Mouse (Mus musculus): ENCODE data around the gene Lhx5. TPM values are rescaled to one million over a fixed set of nuclear protein-coding genes. Genes with fewer than 3 reads are reported as not detected.

The Lhx5 gene
- polyA plus RNA-seq, 2 experiments: 0.05 TPM; not detected in 1

- 4% methylated on average over 9 of the region's 9 CpGs for WGBS
- ATAC-seq (ENCODE audit: low FRiP score, low read depth) (no peak), DNase-seq (ENCODE audit: low spot score) (peak; percentile 55)
- H3K27me3 ChIP-seq (ENCODE audit: control insufficient read depth, insufficient read depth, low read length): peaks cover 5% of the 10 kb centered on the region
- no peak overlapping the region for H3K27ac ChIP-seq (replicated peaks; ENCODE audit: low read depth, low read length)
- no peaks in the 10 kb centered on the region for H3K9me3 ChIP-seq (ENCODE audit: control insufficient read depth, low read length)
- H3K4me1 ChIP-seq (ENCODE audit: control insufficient read depth, insufficient read depth, low read length): no peaks in the 10 kb centered on the region
- H3K4me2 ChIP-seq (replicated peaks; ENCODE audit: low read depth, low read length, severe bottlenecking): no peak overlapping the region
- H3K9ac ChIP-seq (ENCODE audit: low read depth, low read length, severe bottlenecking): no peak overlapping the region
- no peak overlapping the region for H3K4me3 ChIP-seq (replicated peaks; ENCODE audit: low read length)
- no peaks in the 10 kb centered on the region for H3K36me3 ChIP-seq (ENCODE audit: control insufficient read depth, insufficient read depth, low read length)
- TF ChIP-seq POLR2A (IDR thresholded peaks at IDR 0.05; ENCODE audit: borderline replicate concordance, extremely low read depth, insufficient read depth, insufficient read length): no peak
Observed at GRCm38 (mm10) chr5:120457628-120458027, 26.1 kb downstream of the Lhx5 start.

GRCm38 (mm10) chr5:120459133-120459532 is 27.6 kb downstream of the Lhx5 start:
- H3K4me2 ChIP-seq (replicated peaks; ENCODE audit: low read depth, low read length, severe bottlenecking): no peak overlapping the region
- no peak for TF ChIP-seq POLR2A (IDR thresholded peaks at IDR 0.05; ENCODE audit: borderline replicate concordance, extremely low read depth, insufficient read depth, insufficient read length)
- H3K4me1 ChIP-seq (ENCODE audit: control insufficient read depth, insufficient read depth, low read length): no peaks in the 10 kb centered on the region
- H3K9ac ChIP-seq (ENCODE audit: low read depth, low read length, severe bottlenecking): no peak overlapping the region
- 79% methylated on average over 10 of the region's 10 CpGs for WGBS
- DNase-seq (ENCODE audit: low spot score) (no peak), ATAC-seq (ENCODE audit: low FRiP score, low read depth) (no peak)
- H3K27ac ChIP-seq (replicated peaks; ENCODE audit: low read depth, low read length): no peak overlapping the region
- 0 out of 2 replicates have a peak, but pooled peaks cover 1% of the 10 kb centered on the region for H3K9me3 ChIP-seq (ENCODE audit: control insufficient read depth, low read length)
- H3K4me3 ChIP-seq (replicated peaks; ENCODE audit: low read length): no peak overlapping the region
- H3K36me3 ChIP-seq (ENCODE audit: control insufficient read depth, insufficient read depth, low read length): no peaks in the 10 kb centered on the region
- H3K27me3 ChIP-seq (ENCODE audit: control insufficient read depth, insufficient read depth, low read length): peaks cover 6% of the 10 kb centered on the region; the same call in 1 of the 2 replicates

GRCm38 (mm10) chr5:120461902-120462301 is 30.4 kb downstream of the Lhx5 start:
- Histone ChIP-seq H3K27ac (replicated peaks; ENCODE audit: low read depth, low read length) (no peak overlapping the region), H3K9ac (ENCODE audit: low read depth, low read length, severe bottlenecking) (no peak overlapping the region), H3K27me3 (ENCODE audit: control insufficient read depth, insufficient read depth, low read length) (0 out of 2 replicates have a peak, but pooled peaks cover 3% of the 10 kb centered on the region), H3K36me3 (ENCODE audit: control insufficient read depth, insufficient read depth, low read length) (no peaks in the 10 kb centered on the region), H3K4me1 (ENCODE audit: control insufficient read depth, insufficient read depth, low read length) (no peaks in the 10 kb centered on the region), H3K9me3 (ENCODE audit: control insufficient read depth, low read length) (0 out of 2 replicates have a peak, but pooled peaks cover 5% of the 10 kb centered on the region), H3K4me3 (replicated peaks; ENCODE audit: low read length) (no peak overlapping the region), H3K4me2 (replicated peaks; ENCODE audit: low read depth, low read length, severe bottlenecking) (no peak overlapping the region)
- WGBS: 69% methylated on average over 14 of the region's 15 CpGs
- DNase-seq (ENCODE audit: low spot score): no peak
- TF ChIP-seq POLR2A (IDR thresholded peaks at IDR 0.05; ENCODE audit: borderline replicate concordance, extremely low read depth, insufficient read depth, insufficient read length): no peak
- ATAC-seq (ENCODE audit: low FRiP score, low read depth): no peak

GRCm38 (mm10) chr5:120464321-120464720 is 32.8 kb downstream of the Lhx5 start:
- Histone ChIP-seq H3K27ac (replicated peaks; ENCODE audit: low read depth, low read length) (no peak overlapping the region), H3K27me3 (ENCODE audit: control insufficient read depth, insufficient read depth, low read length) (0 out of 2 replicates have a peak, but pooled peaks cover 3% of the 10 kb centered on the region), H3K4me1 (ENCODE audit: control insufficient read depth, insufficient read depth, low read length) (no peaks in the 10 kb centered on the region), H3K4me3 (replicated peaks; ENCODE audit: low read length) (no peak overlapping the region), H3K4me2 (replicated peaks; ENCODE audit: low read depth, low read length, severe bottlenecking) (no peak overlapping the region), H3K9me3 (ENCODE audit: control insufficient read depth, low read length) (0 out of 2 replicates have a peak, but pooled peaks cover 5% of the 10 kb centered on the region), H3K36me3 (ENCODE audit: control insufficient read depth, insufficient read depth, low read length) (no peaks in the 10 kb centered on the region), H3K9ac (ENCODE audit: low read depth, low read length, severe bottlenecking) (no peak overlapping the region)
- ATAC-seq (ENCODE audit: low FRiP score, low read depth) (no peak), DNase-seq (ENCODE audit: low spot score) (no peak)
- TF ChIP-seq POLR2A (IDR thresholded peaks at IDR 0.05; ENCODE audit: borderline replicate concordance, extremely low read depth, insufficient read depth, insufficient read length): no peak
- 82% methylated on average over 4 of the region's 4 CpGs for WGBS

GRCm38 (mm10) chr5:120465062-120465461 is 33.6 kb downstream of the Lhx5 start:
- no peak overlapping the region for H3K4me2 ChIP-seq (replicated peaks; ENCODE audit: low read depth, low read length, severe bottlenecking)
- H3K9ac ChIP-seq (ENCODE audit: low read depth, low read length, severe bottlenecking): no peak overlapping the region
- H3K27me3 ChIP-seq (ENCODE audit: control insufficient read depth, insufficient read depth, low read length): 0 out of 2 replicates have a peak, but pooled peaks cover 3% of the 10 kb centered on the region
- TF ChIP-seq POLR2A (IDR thresholded peaks at IDR 0.05; ENCODE audit: borderline replicate concordance, extremely low read depth, insufficient read depth, insufficient read length): no peak
- ATAC-seq (ENCODE audit: low FRiP score, low read depth) (no peak), DNase-seq (ENCODE audit: low spot score) (no peak)
- no peaks in the 10 kb centered on the region for H3K4me1 ChIP-seq (ENCODE audit: control insufficient read depth, insufficient read depth, low read length)
- H3K9me3 ChIP-seq (ENCODE audit: control insufficient read depth, low read length): 0 out of 2 replicates have a peak, but pooled peaks cover 5% of the 10 kb centered on the region
- no peak overlapping the region for H3K27ac ChIP-seq (replicated peaks; ENCODE audit: low read depth, low read length)
- no peak overlapping the region for H3K4me3 ChIP-seq (replicated peaks; ENCODE audit: low read length)
- no peaks in the 10 kb centered on the region for H3K36me3 ChIP-seq (ENCODE audit: control insufficient read depth, insufficient read depth, low read length)
- 35% methylated on average over 5 of the region's 5 CpGs for WGBS
